Mouse (Mus musculus) T-helper 2 cell (primary cell): ENCODE data around the gene Slc4a8.

Source experiments
- in situ Hi-C: fragments of 300-600 bp; cut with MboI, MseI; formaldehyde crosslinking; loops from one replicate; pipeline ENCODE4 v1.15.1; 2025; ENCODE audit warnings: high pct_unique_total_duplicates

Gene Slc4a8

DNA sequence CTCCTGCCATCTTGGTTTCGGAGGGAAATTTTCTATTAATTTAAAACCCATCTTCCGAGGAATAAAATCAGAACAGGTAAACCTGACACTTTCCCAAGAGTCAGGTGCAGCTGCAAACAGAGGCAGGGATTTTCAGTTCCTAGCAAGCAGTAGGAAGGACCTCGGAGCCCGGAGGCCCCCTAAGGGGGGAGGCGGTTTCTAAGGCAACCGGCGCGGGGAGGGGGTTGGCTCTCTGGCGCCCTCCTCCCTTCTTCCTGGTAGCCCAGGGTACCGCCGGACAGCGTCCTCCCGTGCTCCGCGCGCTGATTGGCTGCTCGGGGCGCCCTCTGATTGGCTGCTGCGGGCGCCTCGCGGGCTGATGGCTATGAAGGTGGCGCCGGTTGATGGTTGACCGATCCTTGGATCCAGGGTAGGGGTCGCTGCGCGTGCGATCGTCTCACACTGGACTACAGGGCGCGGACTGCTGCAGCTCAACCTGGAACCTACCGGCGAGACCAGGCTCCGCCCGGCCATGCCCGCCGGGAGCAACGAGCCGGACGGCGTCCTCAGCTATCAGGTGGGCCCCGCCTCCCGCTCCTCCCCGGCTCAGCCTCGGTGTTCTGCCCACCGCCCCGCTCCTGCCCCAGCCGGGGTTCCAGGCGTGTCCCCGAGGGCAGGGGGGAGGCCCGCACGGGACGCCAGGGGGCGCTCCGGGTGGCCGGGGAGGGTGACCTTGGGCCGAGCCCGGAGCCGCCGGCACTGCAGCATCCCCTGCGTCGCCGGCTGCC is at the start of gene Slc4a8:
Gene Slc4a8 (plus strand): TSS at position 329 of the 767 bp plus-strand sequence.
- in situ Hi-C loops, result loop anchor here (10.0 to 25.0 kb wide), 2 partner anchors 513 to 1376 kb away; partner anchors contain the start of genes Igfbp6 and Spryd3

- in situ Hi-C loops, result no loop called here
Observed at GRCm38 (mm10) chr15:100714470-100714869, 47.1 kb upstream of the Slc4a8 start.

DNA sequence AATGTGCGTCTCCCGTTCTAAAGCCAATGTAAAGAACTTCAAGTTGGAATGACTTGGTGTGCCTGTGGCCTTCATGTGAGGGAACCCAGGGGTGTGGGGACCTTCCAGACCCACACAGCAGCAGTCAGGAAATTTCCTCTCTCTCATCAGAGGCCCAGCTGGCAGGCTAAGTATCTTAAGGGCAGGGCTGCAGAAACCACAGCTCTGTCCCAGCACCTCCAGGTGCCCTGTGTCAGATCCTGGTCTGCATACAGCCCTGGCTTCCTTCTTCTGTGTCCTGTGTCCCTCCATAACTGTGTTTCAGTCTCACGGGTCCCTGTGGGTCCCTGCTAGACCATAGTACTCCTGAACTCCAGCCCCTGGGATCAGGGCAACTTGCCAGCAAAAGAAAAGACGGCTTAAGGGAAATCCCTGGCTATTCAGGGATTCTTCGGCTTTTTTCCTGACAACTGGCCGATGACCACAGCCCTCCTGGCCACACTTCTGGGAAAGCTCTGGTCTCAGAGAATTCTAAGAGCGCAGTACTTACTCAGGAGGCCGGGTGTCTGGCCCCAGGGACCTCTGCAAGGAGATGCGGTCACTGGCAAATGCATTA is 46.1 kb upstream of the Slc4a8 start:
- in situ Hi-C loops, result no loop called here

GRCm38 (mm10) chr15:100717933-100718332 is 43.6 kb upstream of the Slc4a8 start:
- in situ Hi-C loops, result no loop called here

DNA sequence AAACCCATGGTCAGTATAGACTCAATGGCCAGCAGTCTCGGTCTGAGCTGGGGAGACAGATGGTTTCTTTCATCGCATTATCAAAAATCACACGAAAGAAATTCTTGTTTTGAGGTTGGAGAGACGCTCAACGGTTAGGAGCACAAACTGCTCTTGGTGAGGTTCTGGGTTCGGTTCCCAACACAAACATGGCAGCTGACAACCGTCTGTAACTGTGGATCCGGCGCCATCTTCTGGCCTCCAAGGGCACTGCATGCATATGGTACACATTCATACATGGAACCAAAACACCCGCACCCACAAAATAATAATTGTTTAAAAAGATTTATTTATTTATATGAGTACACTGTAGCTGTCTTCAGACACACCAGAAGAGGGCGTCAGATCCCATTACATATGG is 43.0 kb upstream of the Slc4a8 start:
- in situ Hi-C loops, result no loop called here

DNA sequence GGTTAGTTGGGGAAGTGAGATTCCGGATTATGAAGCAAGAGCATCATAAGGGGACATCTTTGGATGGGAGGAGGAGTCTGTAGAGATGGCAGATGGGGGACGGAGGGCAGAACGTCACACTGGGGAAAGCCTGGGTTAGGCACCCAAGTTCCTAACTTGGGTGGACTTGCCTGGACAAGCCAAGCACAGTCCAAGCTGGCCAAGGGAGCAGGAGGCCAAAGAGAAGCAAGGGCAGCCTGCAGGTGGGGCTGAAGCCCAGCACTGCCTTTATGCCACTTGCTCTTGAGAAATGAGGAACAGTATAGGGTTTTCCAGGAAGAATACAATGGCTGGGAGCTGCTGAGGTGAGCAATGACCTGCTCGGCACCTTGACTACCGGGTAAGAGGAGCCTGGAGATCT is 42.3 kb upstream of the Slc4a8 start:
- in situ Hi-C loops, result no loop called here

DNA sequence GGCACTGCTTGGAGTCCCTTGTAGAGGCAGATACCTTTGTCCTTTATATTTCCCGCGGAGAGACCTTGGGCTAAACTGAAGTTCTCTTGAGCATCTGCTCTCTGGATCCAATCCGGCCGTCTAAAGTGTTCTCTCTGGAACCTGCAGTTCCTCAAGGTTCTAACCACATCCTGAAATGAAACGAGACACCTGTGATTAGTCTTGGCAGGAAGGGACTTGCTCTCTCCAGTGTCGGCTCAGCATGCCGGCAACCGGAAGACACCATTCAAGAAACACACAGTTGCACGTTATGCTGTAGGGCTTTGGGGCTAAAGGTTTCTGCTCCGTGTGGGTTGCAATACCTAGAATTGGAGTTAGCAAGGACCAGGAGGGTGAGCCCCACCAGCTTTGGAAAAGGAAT is 41.5 kb upstream of the Slc4a8 start:
- in situ Hi-C loops, result loop anchor here (10.0 kb wide), 1 partner anchor 645 kb away; no protein-coding TSS in a partner anchor

- in situ Hi-C loops, result loop anchor here (10.0 kb wide), 1 partner anchor 647 kb away; no protein-coding TSS in a partner anchor
Observed at GRCm38 (mm10) chr15:100721445-100721844, 40.1 kb upstream of the Slc4a8 start.

- in situ Hi-C loops, result loop anchor here (10.0 kb wide), 1 partner anchor 647 kb away; no protein-coding TSS in a partner anchor
Observed at GRCm38 (mm10) chr15:100722026-100722425, 39.5 kb upstream of the Slc4a8 start.

GRCm38 (mm10) chr15:100722564-100722963 is 39.0 kb upstream of the Slc4a8 start:
- in situ Hi-C loops, result loop anchor here (10.0 kb wide), 1 partner anchor 648 kb away; no protein-coding TSS in a partner anchor

DNA sequence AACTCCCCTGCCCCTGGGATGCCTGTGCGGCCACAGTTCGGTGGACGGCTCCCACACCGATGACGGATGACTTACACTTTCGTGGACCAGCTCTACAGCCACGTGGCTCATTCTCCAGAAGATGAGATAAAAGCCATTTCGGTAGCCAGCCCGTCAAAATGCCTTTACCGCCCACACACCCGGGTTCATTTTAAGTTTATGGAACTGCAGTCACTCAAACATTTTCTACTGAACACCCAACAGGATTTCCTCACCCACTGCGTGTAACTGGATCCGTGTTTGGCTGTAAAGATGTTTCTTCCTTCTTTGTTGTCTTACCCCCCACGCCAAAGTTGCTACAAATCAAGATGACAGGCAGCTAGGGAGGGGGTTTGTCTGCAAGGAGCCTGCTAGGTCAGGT is 38.0 kb upstream of the Slc4a8 start:
- in situ Hi-C loops, result loop anchor here (10.0 kb wide), 1 partner anchor 649 kb away; no protein-coding TSS in a partner anchor

DNA sequence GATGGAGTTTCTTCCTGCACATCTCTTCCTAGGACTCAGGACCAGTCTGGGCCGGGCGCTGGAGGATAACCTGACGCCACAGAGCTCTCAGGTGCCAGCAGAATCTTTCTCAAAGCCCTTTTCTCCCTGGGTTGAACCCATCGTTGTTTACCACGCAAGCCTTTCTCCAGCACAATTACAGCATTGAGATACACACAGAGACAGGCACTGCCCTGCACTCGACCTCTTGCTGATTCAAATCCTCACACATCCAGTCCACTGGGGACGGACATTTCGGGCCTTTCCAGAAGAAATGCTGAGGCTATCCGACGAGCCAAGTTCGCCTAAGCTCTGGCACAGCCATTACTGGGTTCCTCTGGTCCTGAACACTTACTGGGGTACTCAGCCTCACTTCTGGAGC is 34.8 kb upstream of the Slc4a8 start:
- in situ Hi-C loops, result loop anchor here (10.0 kb wide), 1 partner anchor 652 kb away; no protein-coding TSS in a partner anchor

DNA sequence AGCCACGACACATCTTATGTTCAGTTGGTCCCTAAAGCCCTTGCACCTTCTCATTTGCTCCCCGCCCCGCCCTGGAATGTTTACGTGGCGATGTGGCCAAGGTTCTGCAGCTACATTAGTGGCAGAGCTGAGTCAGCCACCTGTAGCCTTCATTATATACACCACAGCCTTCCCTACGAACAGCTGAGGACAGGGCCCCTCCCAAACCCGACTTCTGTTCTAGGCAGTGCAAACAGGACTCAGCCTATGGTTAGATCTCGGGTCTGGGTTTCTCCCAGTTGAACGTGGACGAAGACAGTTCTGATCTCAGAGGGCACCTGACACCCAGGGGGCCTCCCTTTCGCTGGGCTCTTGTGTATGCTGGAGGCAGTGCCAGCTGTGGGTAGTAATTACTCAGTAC is 33.7 kb upstream of the Slc4a8 start:
- in situ Hi-C loops, result loop anchor here (10.0 kb wide), 1 partner anchor 653 kb away; no protein-coding TSS in a partner anchor

DNA sequence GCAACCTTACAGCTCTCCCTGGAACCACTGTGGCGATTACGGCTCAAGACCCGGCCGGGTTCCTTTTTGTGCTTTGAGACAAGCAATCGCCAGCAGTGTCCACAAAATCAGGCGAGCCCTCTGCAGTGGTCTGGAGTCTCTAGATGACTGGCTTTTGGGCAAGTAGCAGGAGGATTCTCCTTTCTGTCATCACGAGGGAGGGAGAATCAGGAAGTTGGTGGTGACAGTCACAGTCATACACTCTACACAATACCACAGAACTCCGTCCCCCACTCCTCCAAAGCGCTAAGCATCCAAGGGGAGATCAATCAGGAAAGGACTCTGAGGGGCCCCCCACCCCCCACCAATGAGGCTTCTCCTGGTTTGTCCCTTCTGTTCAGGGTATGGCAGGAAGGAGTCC is 33.0 kb upstream of the Slc4a8 start:
- in situ Hi-C loops, result loop anchor here (10.0 kb wide), 1 partner anchor 654 kb away; no protein-coding TSS in a partner anchor

DNA sequence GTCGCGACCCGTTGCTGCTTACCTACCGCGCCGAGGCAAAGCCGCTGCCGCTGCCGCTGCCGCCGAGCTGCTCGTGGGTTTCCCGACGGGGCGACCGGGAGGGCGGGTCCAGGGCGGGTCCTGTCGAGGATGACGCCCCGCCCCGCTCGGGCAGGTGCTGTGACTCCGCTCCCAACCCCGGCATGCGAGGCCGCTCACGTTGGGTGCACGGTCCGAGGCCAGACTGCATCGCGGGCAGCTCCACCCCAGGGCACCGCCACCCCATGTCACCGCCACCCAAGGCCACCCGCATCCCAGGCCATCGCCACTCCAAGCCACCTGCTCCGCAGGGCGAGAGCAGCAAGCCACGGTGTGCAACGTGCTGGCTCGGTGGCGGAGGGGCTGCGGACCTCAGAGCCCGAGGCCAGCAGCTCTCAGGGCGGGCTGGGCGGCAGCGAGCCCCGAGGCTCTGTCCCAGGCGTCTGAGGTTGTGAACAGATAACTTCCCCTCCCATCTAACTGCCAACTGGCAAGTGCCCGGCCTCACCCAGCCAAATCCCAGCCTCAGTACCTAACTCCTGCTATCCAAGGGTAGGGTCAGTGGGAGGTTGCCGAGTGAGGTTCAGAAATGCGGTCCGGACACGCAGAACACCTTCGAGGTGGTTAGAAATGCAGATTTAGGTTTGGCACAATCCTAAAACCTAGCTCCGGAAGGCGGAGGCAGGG is 32.1 kb upstream of the Slc4a8 start, which contains the start of gene Galnt6:
Gene Galnt6 (minus strand): TSS at position 96 of the 705 bp plus-strand sequence.
- in situ Hi-C loops, result loop anchor here (10.0 kb wide), 1 partner anchor 655 kb away; no protein-coding TSS in a partner anchor

GRCm38 (mm10) chr15:100731081-100731480 is 30.5 kb upstream of the Slc4a8 start:
- in situ Hi-C loops, result no loop called here

GRCm38 (mm10) chr15:100732580-100732979 is 29.0 kb upstream of the Slc4a8 start:
- in situ Hi-C loops, result no loop called here

DNA sequence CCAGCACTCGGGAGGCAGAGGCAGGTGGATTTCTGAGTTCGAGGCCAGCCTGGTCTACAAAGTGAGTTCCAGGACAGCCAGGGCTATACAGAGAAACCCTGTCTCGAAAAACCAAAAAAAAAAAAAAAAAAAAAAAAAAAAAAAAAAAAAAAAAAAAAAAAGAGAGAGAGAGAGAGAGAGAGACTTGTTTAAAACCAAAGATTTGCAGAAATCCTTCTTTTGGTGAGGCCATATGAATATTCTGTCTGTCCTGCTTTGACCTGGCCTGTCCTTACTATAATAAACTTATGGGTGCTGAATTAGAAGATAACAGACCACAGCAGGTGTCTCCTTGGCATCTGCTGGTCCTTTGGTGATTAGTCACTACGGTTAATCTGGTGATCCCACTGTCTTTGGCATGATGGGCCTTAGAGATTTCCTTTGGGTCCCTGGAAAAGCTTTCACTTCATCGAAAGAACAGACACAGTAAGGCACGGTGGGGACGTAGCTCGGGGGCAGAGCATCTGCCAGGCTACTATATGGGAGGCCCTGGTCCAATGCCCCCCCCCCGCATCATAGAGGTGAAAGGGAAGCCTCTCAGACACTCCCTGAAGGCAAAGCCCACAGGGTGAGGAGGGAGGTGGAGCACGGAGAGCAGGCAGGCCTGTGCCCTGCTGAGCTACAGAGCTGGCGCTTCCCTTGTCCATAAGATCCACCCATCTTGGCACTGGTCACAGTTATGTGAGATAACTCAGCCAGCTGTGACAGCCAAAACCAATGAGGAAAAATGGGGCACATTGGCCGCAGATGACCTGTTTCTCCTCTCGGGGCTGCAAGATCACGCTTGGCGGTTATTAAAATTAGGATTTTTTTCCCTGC is 26.2 kb upstream of the Slc4a8 start:
- in situ Hi-C loops, result no loop called here

DNA sequence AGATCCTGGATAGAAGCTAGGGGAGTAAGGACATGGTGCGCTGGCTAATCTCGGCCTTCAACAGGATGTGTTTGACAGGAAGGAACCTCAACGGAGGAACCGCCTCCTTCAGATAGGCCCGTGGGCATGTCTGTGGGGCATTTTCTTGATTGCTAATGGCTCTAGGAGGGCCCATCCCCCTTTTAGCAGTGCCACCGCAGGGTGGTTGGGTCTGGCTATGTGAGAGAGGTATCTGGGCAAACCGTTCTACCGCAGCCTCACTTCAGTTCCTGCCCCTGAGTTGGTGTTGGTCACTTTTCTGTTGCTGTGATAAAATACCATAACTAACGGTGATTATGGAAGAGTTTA is 25.6 kb upstream of the Slc4a8 start:
- in situ Hi-C loops, result no loop called here

DNA sequence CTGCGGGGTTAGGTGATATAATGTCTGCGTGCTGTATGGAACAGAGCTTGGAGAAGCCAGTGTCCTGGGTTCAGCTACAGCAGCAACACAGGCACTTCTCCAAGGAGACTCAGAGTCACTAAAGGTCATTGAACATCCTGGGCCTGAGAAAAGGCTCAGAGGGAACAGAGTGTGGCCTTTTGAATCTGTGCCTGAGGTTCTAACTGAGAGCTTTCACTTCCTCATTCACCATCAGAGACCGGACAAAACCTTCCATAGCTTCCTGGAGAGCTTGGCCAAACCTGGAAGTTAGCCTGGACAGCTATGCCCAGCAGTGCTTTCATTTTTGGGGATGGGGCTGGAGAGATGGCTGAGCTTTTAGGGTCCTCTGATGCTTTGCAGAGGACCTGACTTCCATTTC is 23.9 kb upstream of the Slc4a8 start:
- in situ Hi-C loops, result no loop called here

- in situ Hi-C loops, result no loop called here
Observed at GRCm38 (mm10) chr15:100738351-100738781, 23.2 kb upstream of the Slc4a8 start.
